Mouse (Mus musculus) embryonic facial prominence, embryonic 15.5 days (tissue): Measurements from ENCODE around the gene Ppp1r13l. TPM values are rescaled to one million over a fixed set of nuclear protein-coding genes. Genes with fewer than 3 reads are reported as not detected.

ENCODE experiments used
- ATAC-seq: fragments of 200-750 bp; cut with Nextera tagmentation; 2 replicates; pipeline ENCODE4 v1.8.0; 2017; ENCODE audit warnings: low read depth, moderate TSS enrichment; ENCODE audit not compliant: insufficient number of reproducible peaks, low FRiP score, low TSS enrichment
- H3K27ac ChIP-seq: fragments of 300-500 bp; sonication (generic); replicated peaks from 2 replicates; pipeline ENCODE4 v1.5.1; 2015; ENCODE audit warnings: mild to moderate bottlenecking, inconsistent platforms
- H3K27me3 ChIP-seq: fragments of 300-500 bp; sonication (generic); 2 replicates; pipeline ENCODE4 v1.6.1; 2015; ENCODE audit warnings: inconsistent platforms
- H3K36me3 ChIP-seq: fragments of 300-500 bp; sonication (generic); 2 replicates; pipeline ENCODE4 v1.6.1; 2015; ENCODE audit warnings: mild to moderate bottlenecking, inconsistent platforms
- H3K4me1 ChIP-seq: fragments of 300-500 bp; sonication (generic); 2 replicates; pipeline ENCODE4 v1.6.1; 2015; ENCODE audit warnings: inconsistent platforms
- H3K4me2 ChIP-seq: fragments of 300-500 bp; sonication (generic); replicated peaks from 2 replicates; pipeline ENCODE4 v1.6.1; 2015; ENCODE audit warnings: mild to moderate bottlenecking, inconsistent platforms
- H3K4me3 ChIP-seq: fragments of 300-500 bp; sonication (generic); replicated peaks from 2 replicates; pipeline ENCODE4 v1.5.1; 2015; ENCODE audit warnings: mild to moderate bottlenecking, inconsistent platforms
- H3K9ac ChIP-seq: fragments of 300-500 bp; sonication (generic); 2 replicates; pipeline ENCODE4 v1.6.1; 2015; ENCODE audit warnings: inconsistent platforms
- H3K9me3 ChIP-seq: fragments of 300-500 bp; sonication (generic); replicated peaks from 2 replicates; pipeline ENCODE4 v1.6.1; 2016; ENCODE audit warnings: inconsistent platforms
- WGBS: fragments of 180-500 bp; shearing (Covaris S2); methylation state at CpG from one replicate; pipeline ENCODE4 v1.1.7; 2015; 5-methylcytosine and 5-hydroxymethylcytosine counted together
- polyA plus RNA-seq: library from polyadenylated mRNA; unstranded; fragments of >200 nt; fragmentation: Nextera tagmentation; extraction: Ambion mirVana; gene quantifications from 2 replicates; pipeline ENCODE4 v1.2.1, GENCODE M21; 2015

Ppp1r13l gene
- polyA plus RNA-seq, 1 experiment from 2014 or later, result 22.7 TPM

DNA sequence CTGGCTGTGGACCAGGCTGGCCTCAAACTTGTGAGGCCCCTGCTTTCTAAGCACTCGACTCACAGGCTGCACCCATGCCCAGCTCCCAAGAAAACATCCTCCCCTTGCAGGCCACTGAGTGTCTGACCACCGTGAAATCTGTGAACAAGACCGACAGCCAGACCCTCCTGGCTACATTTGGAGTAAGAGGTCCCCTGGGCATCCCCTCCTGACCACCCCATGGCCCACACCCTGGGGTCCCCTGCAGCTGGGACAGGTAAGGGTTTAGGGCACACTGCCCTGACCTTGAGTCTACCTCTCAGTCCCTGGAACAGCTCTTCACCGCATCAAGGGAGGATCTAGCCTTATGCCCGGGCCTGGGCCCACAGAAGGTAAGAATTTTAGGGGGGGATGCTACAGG is 4.6 kb upstream of the Ppp1r13l start:
- no peak overlapping the region for H3K4me2 ChIP-seq
- 81% methylated on average over 5 of the region's 5 CpGs for WGBS
- no peak overlapping the region for H3K27ac ChIP-seq
- no peaks in the 10 kb centered on the region for H3K27me3 ChIP-seq
- no peak for ATAC-seq
- H3K9me3 ChIP-seq, result no peaks in the 10 kb centered on the region
- H3K36me3 ChIP-seq, result peaks cover 71% of the 10 kb centered on the region
- peaks cover 18% of the 10 kb centered on the region for H3K4me1 ChIP-seq
- no peak overlapping the region for H3K4me3 ChIP-seq
- no peak overlapping the region for H3K9ac ChIP-seq

DNA sequence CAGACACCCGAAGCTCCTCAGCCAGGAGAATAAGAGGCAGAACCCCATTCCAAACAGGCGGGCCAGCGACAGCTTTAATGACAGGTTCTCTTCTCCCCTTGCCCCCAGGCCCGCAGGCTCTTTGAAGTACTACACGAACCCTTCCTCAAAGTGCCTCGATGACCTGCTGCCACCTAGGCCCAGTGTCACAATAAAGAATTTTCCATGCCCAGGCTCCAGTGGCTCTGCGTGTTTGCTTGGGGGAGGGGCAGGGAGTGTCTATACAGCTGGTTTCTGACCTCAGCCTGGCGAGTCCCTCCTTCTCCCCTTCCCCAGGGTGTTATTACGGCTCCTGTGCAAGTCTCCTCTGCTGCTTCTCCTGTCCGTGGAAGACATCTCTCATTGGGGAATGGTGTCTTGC is 3.2 kb upstream of the Ppp1r13l start:
- Histone ChIP-seq H3K4me3 (no peak overlapping the region), H3K4me1 (peaks cover 21% of the 10 kb centered on the region), H3K27ac (no peak overlapping the region), H3K27me3 (no peaks in the 10 kb centered on the region), H3K36me3 (peaks cover 61% of the 10 kb centered on the region), H3K9me3 (no peaks in the 10 kb centered on the region), H3K4me2 (no peak overlapping the region), H3K9ac (no peak overlapping the region)
- no peak for ATAC-seq
- WGBS, result 62% methylated on average over 10 of the region's 10 CpGs

DNA sequence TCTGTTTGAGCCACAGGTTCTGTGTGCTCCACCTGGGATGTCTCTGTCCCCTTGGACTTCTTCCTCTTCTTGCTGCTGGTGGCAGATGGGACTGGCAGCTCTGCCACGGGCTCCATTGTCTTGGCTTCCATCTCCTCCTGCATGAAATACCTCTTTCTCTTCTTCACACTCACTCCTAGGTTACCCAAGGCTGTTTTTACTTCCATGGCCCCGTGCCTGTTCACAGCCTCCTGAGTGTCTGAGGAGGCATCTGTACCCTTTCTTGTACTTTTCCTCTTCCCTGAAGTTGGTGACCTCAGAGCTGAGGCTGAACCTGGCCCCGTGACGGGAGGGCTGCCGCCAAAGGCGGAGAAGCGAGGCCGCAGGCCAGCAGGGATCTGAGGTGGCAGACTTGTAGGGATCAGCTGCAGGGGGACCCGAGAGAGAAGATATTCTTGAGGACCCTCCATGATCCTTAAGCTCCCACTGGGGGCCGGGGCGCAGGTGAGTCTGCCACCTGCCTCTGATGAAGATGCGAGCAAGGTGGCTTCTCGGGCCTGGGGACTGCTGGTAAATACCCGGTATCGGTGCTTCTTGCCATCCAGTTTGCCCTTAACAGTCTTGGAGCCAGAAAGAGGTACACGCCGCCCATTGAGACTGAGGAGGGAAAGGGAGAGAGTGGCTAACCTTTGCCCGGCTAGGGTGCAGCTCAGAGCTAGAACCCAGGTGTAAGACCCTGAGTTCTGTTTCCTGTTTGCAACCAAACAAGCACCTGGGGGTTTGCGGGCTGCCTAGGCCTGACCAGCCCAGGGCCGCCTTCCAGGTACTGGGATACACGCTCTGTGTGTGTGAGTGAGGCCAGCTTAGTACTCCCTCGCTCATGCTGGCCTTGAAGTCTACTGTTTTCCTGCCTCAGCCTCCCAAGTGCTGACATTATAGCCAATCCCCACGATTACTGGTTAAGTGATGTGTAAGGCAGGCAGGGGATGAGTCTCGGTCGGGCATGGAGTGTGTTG is 1.9 kb upstream of the Ppp1r13l start:
- no peaks in the 10 kb centered on the region for H3K27me3 ChIP-seq
- H3K36me3 ChIP-seq, result peaks cover 48% of the 10 kb centered on the region
- ATAC-seq, result no peak
- H3K27ac ChIP-seq, result 0 out of 2 replicates have a peak overlapping the region, but pooled peaks have one; percentile 2
- H3K9ac ChIP-seq, result peak overlapping the region; percentile 51; the same call in 1 of the 2 replicates
- peaks cover 35% of the 10 kb centered on the region for H3K4me1 ChIP-seq
- H3K9me3 ChIP-seq, result no peaks in the 10 kb centered on the region
- 89% methylated on average over 25 of the region's 25 CpGs for WGBS
- H3K4me3 ChIP-seq, result peak overlapping the region; percentile 75
- peak overlapping the region; percentile 89 for H3K4me2 ChIP-seq

DNA sequence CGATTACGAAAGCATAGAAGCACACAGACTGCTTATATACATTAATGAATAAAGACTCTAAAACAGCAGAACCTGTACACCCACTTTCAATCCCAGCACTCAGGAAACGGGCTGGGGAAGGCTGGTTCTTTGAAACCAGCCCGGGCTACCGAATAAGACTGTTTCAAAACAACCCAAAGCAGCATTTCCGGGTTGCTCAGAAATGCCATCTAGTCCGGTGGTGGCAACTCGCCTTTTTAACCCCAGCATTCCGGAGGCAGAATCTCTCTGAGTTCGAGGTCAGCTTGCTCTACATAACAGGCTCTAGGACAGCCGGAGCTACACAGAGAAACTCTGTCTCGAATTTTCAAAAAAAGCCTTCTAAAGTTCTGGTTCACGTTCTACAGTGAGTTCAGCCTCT is 915 bp upstream of the Ppp1r13l start:
- H3K27ac ChIP-seq, result 0 out of 2 replicates have a peak overlapping the region, but pooled peaks have one; percentile 2
- no peak for ATAC-seq
- WGBS, result 11% methylated on average over 13 of the region's 13 CpGs
- no peaks in the 10 kb centered on the region for H3K9me3 ChIP-seq
- peaks cover 42% of the 10 kb centered on the region for H3K4me1 ChIP-seq
- peaks cover 39% of the 10 kb centered on the region for H3K36me3 ChIP-seq
- peak overlapping the region; percentile 51 for H3K9ac ChIP-seq
- H3K4me2 ChIP-seq, result peak overlapping the region; percentile 89
- peak overlapping the region; percentile 75 for H3K4me3 ChIP-seq
- H3K27me3 ChIP-seq, result no peaks in the 10 kb centered on the region

DNA sequence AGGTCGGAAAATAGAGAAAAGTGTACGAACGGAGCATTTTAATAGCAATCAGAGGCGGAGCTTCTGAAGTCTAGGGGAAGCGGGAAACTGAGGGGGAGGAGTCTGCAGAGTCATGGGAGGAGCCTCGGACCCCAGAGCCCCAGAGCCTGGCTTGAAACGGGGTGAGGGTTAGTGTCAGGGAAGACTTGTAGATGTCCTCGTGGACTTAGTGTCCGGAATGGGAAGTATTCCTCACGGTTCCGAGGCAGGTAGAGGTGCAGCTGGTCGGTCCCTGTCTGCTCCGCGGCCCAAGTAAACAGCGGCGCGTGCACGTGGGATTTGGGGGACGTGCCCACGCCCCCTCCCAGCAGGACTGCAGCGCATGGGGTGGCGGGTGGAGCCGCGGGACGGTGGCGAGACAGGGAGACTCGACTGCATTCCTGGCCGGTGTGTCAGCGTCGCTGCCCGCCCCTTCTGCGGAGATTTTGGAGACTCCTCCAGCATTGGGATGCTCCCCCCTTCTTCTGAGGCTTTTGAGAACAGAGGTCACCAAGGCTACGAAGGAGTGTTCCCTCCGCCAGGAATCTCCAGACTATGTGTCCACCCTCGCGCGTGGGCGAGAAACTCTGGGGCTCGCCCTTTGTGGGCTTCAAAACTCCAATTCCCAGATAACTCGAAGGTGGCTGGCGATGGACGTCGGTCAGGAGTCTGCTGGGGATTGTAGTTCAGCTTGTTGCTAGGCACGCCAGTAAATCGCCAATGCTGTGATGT is 518 bp downstream of the Ppp1r13l start:
- under 1% methylated on average over 45 of the region's 45 CpGs for WGBS
- H3K27ac ChIP-seq, result peak overlapping the region; percentile 87
- peak overlapping the region; percentile 89 for H3K4me2 ChIP-seq
- H3K27me3 ChIP-seq, result no peaks in the 10 kb centered on the region
- peaks cover 49% of the 10 kb centered on the region for H3K4me1 ChIP-seq
- peak overlapping the region; percentile 29 for H3K9ac ChIP-seq
- H3K4me3 ChIP-seq, result peak overlapping the region; percentile 75
- H3K9me3 ChIP-seq, result no peaks in the 10 kb centered on the region
- peak; percentile 55 for ATAC-seq
- peaks cover 27% of the 10 kb centered on the region for H3K36me3 ChIP-seq

DNA sequence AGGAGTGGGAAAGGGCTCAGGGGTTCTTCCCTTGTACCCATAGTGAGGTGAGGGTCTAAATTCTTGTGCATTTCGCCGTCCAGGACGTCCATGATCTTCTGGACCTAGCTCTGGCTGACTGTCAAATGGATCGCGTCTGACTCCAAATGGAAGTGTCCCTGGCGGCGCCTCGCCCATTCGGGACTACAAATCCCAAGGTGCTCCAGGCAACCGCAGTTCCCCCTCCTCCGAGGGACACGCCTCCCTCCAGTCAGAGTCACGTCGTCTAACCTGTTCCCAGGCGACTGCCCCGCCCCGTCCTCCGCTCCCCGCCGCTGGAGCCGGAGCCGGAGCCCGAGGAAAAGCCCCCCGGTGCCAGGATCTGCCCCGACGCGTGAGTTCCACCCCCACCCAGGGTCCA is 1.4 kb downstream of the Ppp1r13l start:
- peaks cover 21% of the 10 kb centered on the region for H3K36me3 ChIP-seq
- H3K4me3 ChIP-seq, result peak overlapping the region; percentile 75
- no peaks in the 10 kb centered on the region for H3K27me3 ChIP-seq
- WGBS, result under 1% methylated on average over 27 of the region's 27 CpGs
- no peaks in the 10 kb centered on the region for H3K9me3 ChIP-seq
- H3K4me2 ChIP-seq, result peak overlapping the region; percentile 89
- H3K4me1 ChIP-seq, result peaks cover 49% of the 10 kb centered on the region
- peak overlapping the region; percentile 61 for H3K9ac ChIP-seq
- peak overlapping the region; percentile 87 for H3K27ac ChIP-seq
- peak; percentile 76 for ATAC-seq

DNA sequence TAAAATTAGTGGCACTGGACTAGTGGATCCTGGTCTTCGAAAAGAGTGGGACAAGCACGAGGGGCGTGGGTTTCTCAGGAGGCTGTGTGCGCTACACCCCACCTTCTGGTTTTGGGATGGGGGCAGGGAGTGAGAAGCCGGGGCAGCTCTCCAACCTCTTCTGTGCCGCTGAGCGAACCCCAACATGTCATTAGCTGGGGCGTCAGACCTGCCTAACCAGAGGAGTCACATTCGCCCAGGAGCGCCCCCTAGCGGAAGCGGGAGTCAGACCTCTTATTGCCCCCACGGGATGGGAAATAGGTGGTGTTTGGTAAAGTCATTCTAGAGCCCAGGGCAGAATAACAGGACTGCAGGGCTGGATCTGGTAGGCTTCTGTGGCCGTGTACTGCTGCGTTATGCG is 2.2 kb downstream of the Ppp1r13l start:
- 9% methylated on average over 16 of the region's 16 CpGs for WGBS
- no peaks in the 10 kb centered on the region for H3K9me3 ChIP-seq
- peaks cover 14% of the 10 kb centered on the region for H3K36me3 ChIP-seq
- peak overlapping the region; percentile 61; the same call in 1 of the 2 replicates for H3K9ac ChIP-seq
- peak overlapping the region; percentile 75 for H3K4me3 ChIP-seq
- no peaks in the 10 kb centered on the region for H3K27me3 ChIP-seq
- H3K27ac ChIP-seq, result peak overlapping the region; percentile 85
- peak overlapping the region; percentile 89 for H3K4me2 ChIP-seq
- ATAC-seq, result no peak
- H3K4me1 ChIP-seq, result peaks cover 49% of the 10 kb centered on the region

DNA sequence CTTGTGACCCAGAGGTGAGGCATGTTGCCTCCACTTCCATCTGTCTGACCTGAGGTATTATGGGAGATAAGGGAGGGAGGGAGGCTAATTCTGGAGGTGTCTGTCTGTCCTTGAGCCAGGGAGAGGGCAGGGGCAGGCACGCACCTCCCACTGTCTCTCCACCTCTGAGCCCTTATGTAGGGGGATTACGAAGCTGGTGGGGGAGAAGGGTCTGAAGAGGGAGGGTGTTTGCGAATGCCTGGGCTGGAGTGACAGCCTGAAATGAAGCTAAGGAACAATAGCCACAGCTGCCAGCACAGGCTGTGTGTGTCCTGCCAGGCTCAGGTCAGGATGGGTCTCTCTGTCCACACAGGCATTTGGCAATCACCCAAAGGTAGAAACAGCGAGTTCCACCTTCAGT is 2.7 kb downstream of the Ppp1r13l start:
- Histone ChIP-seq H3K4me3 (peak overlapping the region; percentile 75), H3K9me3 (no peaks in the 10 kb centered on the region), H3K4me1 (peaks cover 47% of the 10 kb centered on the region), H3K27ac (peak overlapping the region; percentile 85), H3K36me3 (peaks cover 8% of the 10 kb centered on the region; the same call in 1 of the 2 replicates), H3K4me2 (peak overlapping the region; percentile 89), H3K27me3 (no peaks in the 10 kb centered on the region), H3K9ac (no peak overlapping the region)
- ATAC-seq, result no peak
- WGBS, result 32% methylated on average over 4 of the region's 4 CpGs

DNA sequence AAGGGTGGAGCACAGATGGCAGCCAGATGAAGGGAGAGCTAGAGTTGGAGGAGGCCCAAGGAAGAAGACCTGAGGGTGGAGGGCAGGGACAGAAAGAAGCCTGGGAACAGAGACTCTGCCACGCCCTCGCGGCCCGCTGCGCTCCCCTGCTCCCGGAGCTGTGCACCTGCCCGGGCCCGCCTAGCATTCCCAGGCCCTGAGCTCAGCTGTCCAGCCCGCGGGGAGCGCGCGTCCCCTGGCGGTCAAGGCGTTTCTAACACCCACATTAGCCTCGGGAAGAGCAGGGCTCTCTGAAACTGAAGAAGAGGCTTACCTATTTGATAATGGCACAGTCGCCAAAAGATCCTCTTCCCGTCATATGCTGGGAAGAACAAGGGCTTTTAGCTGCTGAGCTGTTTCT is 4.3 kb downstream of the Ppp1r13l start:
- no peaks in the 10 kb centered on the region for H3K9me3 ChIP-seq
- H3K36me3 ChIP-seq, result no peaks in the 10 kb centered on the region
- WGBS, result 5% methylated on average over 18 of the region's 18 CpGs
- peak; percentile 31; the same call in 1 of the 2 replicates for ATAC-seq
- no peak overlapping the region for H3K9ac ChIP-seq
- H3K4me2 ChIP-seq, result peak overlapping the region; percentile 89
- H3K4me1 ChIP-seq, result peaks cover 31% of the 10 kb centered on the region
- peak overlapping the region; percentile 85 for H3K27ac ChIP-seq
- peak overlapping the region; percentile 6; the same call in 1 of the 2 replicates for H3K4me3 ChIP-seq
- H3K27me3 ChIP-seq, result peaks cover 5% of the 10 kb centered on the region; the same call in 1 of the 2 replicates

DNA sequence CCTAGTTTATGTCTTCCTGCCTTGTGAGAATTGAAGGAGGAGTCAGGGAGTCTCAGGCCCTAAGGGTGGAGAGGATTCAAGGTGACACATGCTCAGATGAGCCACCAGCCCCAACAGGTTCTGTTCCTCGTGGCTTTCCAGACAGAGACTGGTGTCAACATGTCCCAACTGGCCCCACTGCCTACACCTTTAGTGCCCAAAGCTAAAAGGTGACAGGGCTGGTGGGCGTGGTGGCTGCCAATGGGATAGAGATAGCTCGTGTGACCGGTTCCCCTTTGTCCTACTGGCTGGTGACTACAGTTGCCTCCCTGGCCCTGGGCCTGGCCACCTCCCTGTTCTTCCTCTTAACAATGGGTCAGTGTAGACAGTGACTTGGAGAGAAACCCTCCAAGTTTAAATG is 5.8 kb downstream of the Ppp1r13l start:
- H3K4me2 ChIP-seq, result no peak overlapping the region
- no peak for ATAC-seq
- WGBS, result 61% methylated on average over 4 of the region's 4 CpGs
- no peak overlapping the region for H3K4me3 ChIP-seq
- H3K36me3 ChIP-seq, result 0 out of 2 replicates have a peak, but pooled peaks cover 2% of the 10 kb centered on the region
- H3K9ac ChIP-seq, result no peak overlapping the region
- peaks cover 37% of the 10 kb centered on the region for H3K4me1 ChIP-seq
- peaks cover 15% of the 10 kb centered on the region; the same call in 1 of the 2 replicates for H3K27me3 ChIP-seq
- H3K9me3 ChIP-seq, result no peaks in the 10 kb centered on the region
- no peak overlapping the region for H3K27ac ChIP-seq

DNA sequence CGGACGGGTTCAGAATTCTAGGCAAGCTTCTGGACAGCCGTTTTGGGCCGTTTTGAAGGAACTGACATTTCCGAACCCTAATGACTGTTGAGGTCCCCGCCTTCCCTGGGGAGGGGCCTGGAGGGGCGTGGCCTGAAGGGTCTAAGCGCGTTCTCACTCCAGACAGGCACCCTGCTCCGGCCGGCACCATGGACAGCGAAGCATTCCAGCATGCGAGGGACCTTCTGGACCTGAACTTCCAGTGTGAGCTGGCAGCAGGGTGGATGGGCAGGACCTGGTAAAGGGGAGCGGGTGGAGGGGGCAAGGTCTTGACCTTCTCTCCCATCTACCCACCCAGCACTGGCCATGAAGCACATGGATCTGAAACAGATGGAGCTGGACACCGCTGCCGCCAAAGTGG is 8.8 kb downstream of the Ppp1r13l start:
- no peak overlapping the region for H3K4me2 ChIP-seq
- H3K9me3 ChIP-seq, result no peaks in the 10 kb centered on the region
- no peak overlapping the region for H3K9ac ChIP-seq
- no peak overlapping the region for H3K27ac ChIP-seq
- ATAC-seq, result no peak
- H3K4me1 ChIP-seq, result peaks cover 16% of the 10 kb centered on the region; the same call in 1 of the 2 replicates
- peaks cover 14% of the 10 kb centered on the region; the same call in 1 of the 2 replicates for H3K36me3 ChIP-seq
- WGBS, result 19% methylated on average over 16 of the region's 16 CpGs
- no peak overlapping the region for H3K4me3 ChIP-seq
- peaks cover 15% of the 10 kb centered on the region; the same call in 1 of the 2 replicates for H3K27me3 ChIP-seq
